Mouse (Mus musculus) heart, embryonic 16.5 days (tissue): ENCODE results near the gene Unc79. TPM values are rescaled to one million over a fixed set of nuclear protein-coding genes. Genes with fewer than 3 reads are reported as not detected.

Source experiments
- ATAC-seq: fragments of 200-750 bp; cut with Nextera tagmentation; replicated peaks from 2 replicates; pipeline ENCODE4 v1.8.0; 2017; ENCODE audit warnings: moderate number of reproducible peaks; ENCODE audit not compliant: insufficient read depth, low FRiP score; ENCODE audit errors: extremely low read depth
- H3K27ac ChIP-seq: fragments of 300-500 bp; sonication (generic); 2 replicates; pipeline ENCODE4 v1.5.1; 2014; ENCODE audit warnings: mild to moderate bottlenecking, low read length, control low read depth, moderate library complexity
- H3K27me3 ChIP-seq: fragments of 300-500 bp; sonication (generic); 2 replicates; pipeline ENCODE4 v1.6.1; 2014; ENCODE audit warnings: low read length, mixed read lengths; ENCODE audit not compliant: control insufficient read depth, insufficient read depth
- H3K36me3 ChIP-seq: fragments of 300-500 bp; sonication (generic); 2 replicates; pipeline ENCODE4 v1.6.1; 2014; ENCODE audit not compliant: control insufficient read depth, insufficient read depth
- H3K4me1 ChIP-seq: fragments of 300-500 bp; sonication (generic); 2 replicates; pipeline ENCODE4 v1.6.1; 2014; ENCODE audit warnings: low read length, mixed read lengths; ENCODE audit not compliant: control insufficient read depth, insufficient read depth
- H3K4me2 ChIP-seq: fragments of 300-500 bp; sonication (generic); 2 replicates; pipeline ENCODE4 v1.6.1; 2014; ENCODE audit warnings: low read depth, mild to moderate bottlenecking, control low read depth, low read length
- H3K4me3 ChIP-seq: fragments of 300-500 bp; sonication (generic); 2 replicates; pipeline ENCODE4 v1.5.1; 2014; ENCODE audit warnings: mild to moderate bottlenecking, control low read depth, low read length
- H3K9ac ChIP-seq: fragments of 300-500 bp; sonication (generic); 2 replicates; pipeline ENCODE4 v1.6.1; 2014; ENCODE audit warnings: low read length, control low read depth
- H3K9me3 ChIP-seq: fragments of 300-500 bp; sonication (generic); replicated peaks from 2 replicates; pipeline ENCODE4 v1.6.1; 2016; ENCODE audit warnings: low read length; ENCODE audit not compliant: control insufficient read depth
- WGBS: fragments of 180-500 bp; shearing (Covaris S2); extraction: QIAGEN DNeasy Blood & Tissue Kit; methylation state at CpG from one replicate; pipeline ENCODE4 v1.1.7; 2014; 5-methylcytosine and 5-hydroxymethylcytosine counted together
- polyA plus RNA-seq: library from polyadenylated mRNA; unstranded; fragments of >200 nt; fragmentation: Nextera tagmentation; extraction: Ambion mirVana; gene quantifications from 2 replicates; pipeline ENCODE4 v1.2.1, GENCODE M21; 2015

Unc79 gene
- polyA plus RNA-seq, 1 experiment from 2014 or later: 0.30 TPM

GRCm38 (mm10) chr12:103008491-103008890 is 59.8 kb downstream of the Unc79 start:
- Histone ChIP-seq H3K4me2 (no peak overlapping the region), H3K4me1 (no peaks in the 10 kb centered on the region), H3K9ac (no peak overlapping the region), H3K9me3 (no peaks in the 10 kb centered on the region), H3K4me3 (no peak overlapping the region), H3K27me3 (no peaks in the 10 kb centered on the region), H3K36me3 (no peaks in the 10 kb centered on the region), H3K27ac (no peak overlapping the region)
- WGBS: 57% methylated on average over 4 of the region's 4 CpGs
- ATAC-seq: no peak

DNA sequence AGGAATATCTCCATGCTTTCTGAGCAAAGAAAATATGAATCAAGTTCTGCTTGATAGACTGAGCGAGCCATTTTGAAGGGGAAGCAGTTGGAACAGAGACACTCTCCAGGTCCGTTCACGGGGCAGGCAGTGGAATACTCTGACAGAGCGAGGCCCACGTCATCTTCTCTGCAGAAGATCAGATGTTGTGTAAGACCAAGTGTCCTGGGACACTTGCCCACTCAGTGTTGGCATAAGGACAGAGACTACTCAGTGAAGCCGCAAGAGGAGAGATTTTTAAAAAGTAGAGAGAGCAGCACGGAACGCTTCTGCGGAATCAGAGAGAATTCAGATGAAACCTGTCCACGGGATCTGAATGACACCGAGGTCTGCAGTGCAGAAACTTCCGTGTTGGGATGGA is 69.5 kb downstream of the Unc79 start:
- Histone ChIP-seq H3K36me3 (no peaks in the 10 kb centered on the region), H3K4me2 (no peak overlapping the region), H3K27ac (no peak overlapping the region), H3K4me1 (no peaks in the 10 kb centered on the region), H3K9me3 (no peaks in the 10 kb centered on the region), H3K9ac (no peak overlapping the region), H3K4me3 (no peak overlapping the region), H3K27me3 (no peaks in the 10 kb centered on the region)
- ATAC-seq: no peak
- 86% methylated on average over 12 of the region's 12 CpGs for WGBS

DNA sequence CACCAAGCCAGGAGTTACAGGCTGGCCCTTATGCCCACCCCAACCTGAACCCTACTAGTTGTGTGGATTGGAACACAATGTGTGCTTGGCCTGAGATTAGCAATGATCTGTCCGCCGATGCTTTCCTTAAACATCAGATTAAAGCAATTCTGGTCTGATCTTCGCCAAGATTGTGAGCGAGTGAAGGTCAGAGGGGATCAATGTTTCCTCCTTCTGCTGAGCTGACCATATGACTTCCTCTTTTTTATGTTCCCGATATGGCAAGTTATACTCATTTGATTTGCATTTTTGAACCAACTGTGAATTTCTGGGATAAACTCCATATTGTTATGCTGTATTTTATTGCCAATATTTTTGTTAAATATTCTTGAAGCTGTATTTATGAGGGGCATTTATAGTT is 88.0 kb downstream of the Unc79 start:
- no peak overlapping the region for H3K4me3 ChIP-seq
- H3K9ac ChIP-seq: no peak overlapping the region
- no peak overlapping the region for H3K4me2 ChIP-seq
- no peaks in the 10 kb centered on the region for H3K36me3 ChIP-seq
- H3K4me1 ChIP-seq: no peaks in the 10 kb centered on the region
- no peaks in the 10 kb centered on the region for H3K27me3 ChIP-seq
- H3K9me3 ChIP-seq: no peaks in the 10 kb centered on the region
- no peak for ATAC-seq
- 64% methylated on average over 5 of the region's 5 CpGs for WGBS
- H3K27ac ChIP-seq: no peak overlapping the region

DNA sequence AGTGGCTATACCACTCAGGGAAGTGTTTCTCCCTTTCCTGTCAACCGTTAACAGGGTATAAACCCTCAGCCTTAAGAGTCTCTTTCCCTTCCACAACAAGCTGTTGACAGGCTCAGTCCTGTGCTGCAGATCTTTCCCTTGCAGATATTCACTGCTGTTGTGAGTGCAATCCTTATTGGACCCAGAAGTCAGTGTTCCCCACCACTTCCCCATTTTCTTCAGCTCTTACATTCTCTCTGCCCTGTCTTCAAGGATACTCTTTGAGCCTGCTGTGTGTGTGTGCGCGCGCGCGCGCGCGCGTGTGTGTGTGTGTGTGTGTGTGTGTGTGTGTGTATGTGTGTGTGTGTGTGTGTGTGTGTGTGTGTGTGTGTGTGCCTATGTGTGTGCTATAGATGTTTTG is 90.7 kb downstream of the Unc79 start:
- Histone ChIP-seq H3K4me3 (no peak overlapping the region), H3K9me3 (peaks cover 2% of the 10 kb centered on the region; the same call in 1 of the 2 replicates), H3K9ac (no peak overlapping the region), H3K27me3 (no peaks in the 10 kb centered on the region), H3K36me3 (no peaks in the 10 kb centered on the region), H3K4me2 (no peak overlapping the region), H3K4me1 (no peaks in the 10 kb centered on the region), H3K27ac (no peak overlapping the region)
- ATAC-seq: no peak
- 92% methylated on average over 10 of the region's 10 CpGs for WGBS

DNA sequence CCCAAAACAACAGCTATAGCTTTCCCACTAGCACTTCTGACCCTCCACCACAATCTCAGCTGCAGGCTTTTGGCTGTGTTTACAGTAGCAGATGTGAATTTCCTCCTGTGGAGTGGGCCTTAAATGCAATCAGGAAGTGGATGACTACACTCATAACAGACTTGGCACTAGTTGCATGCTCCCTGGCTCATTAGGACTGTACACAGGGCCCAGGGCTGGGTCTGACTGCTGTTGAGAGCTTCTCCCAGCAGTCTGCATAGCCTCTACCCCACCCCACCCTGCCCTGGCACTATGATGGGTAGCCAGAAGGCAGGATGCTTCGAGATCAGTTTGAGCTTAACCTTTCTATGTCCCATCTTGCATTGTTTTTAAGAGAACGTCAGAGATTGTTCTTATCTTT is 91.5 kb downstream of the Unc79 start:
- no peaks in the 10 kb centered on the region for H3K4me1 ChIP-seq
- no peaks in the 10 kb centered on the region for H3K27me3 ChIP-seq
- whole genome bisulfite sequencing: 58% methylated on average over 2 of the region's 2 CpGs
- no peaks in the 10 kb centered on the region for H3K36me3 ChIP-seq
- ATAC-seq: no peak
- H3K27ac ChIP-seq: no peak overlapping the region
- no peak overlapping the region for H3K4me2 ChIP-seq
- H3K4me3 ChIP-seq: no peak overlapping the region
- H3K9ac ChIP-seq: no peak overlapping the region
- H3K9me3 ChIP-seq: peaks cover 2% of the 10 kb centered on the region; the same call in 1 of the 2 replicates

GRCm38 (mm10) chr12:103041401-103041800 is 92.7 kb downstream of the Unc79 start:
- ATAC-seq: no peak
- H3K4me2 ChIP-seq: no peak overlapping the region
- WGBS: 84% methylated on average over 3 of the region's 3 CpGs

GRCm38 (mm10) chr12:103042711-103043110 is 94.1 kb downstream of the Unc79 start:
- no peak for ATAC-seq
- 94% methylated on average over 5 of the region's 5 CpGs for WGBS
- Histone ChIP-seq H3K27ac (no peak overlapping the region), H3K4me1 (0 out of 2 replicates have a peak, but pooled peaks cover 6% of the 10 kb centered on the region), H3K4me2 (no peak overlapping the region), H3K9ac (no peak overlapping the region), H3K9me3 (peaks cover 2% of the 10 kb centered on the region; the same call in 1 of the 2 replicates), H3K27me3 (no peaks in the 10 kb centered on the region), H3K4me3 (no peak overlapping the region), H3K36me3 (no peaks in the 10 kb centered on the region)

More at GRCm38 (mm10) chr12:103041401-103041800, 92.7 kb downstream of the Unc79 start:
- peaks cover 2% of the 10 kb centered on the region; the same call in 1 of the 2 replicates for H3K9me3 ChIP-seq
- no peaks in the 10 kb centered on the region for H3K4me1 ChIP-seq
- no peaks in the 10 kb centered on the region for H3K27me3 ChIP-seq
- no peaks in the 10 kb centered on the region for H3K36me3 ChIP-seq
- H3K27ac ChIP-seq: no peak overlapping the region
- no peak overlapping the region for H3K4me3 ChIP-seq
- H3K9ac ChIP-seq: no peak overlapping the region

DNA sequence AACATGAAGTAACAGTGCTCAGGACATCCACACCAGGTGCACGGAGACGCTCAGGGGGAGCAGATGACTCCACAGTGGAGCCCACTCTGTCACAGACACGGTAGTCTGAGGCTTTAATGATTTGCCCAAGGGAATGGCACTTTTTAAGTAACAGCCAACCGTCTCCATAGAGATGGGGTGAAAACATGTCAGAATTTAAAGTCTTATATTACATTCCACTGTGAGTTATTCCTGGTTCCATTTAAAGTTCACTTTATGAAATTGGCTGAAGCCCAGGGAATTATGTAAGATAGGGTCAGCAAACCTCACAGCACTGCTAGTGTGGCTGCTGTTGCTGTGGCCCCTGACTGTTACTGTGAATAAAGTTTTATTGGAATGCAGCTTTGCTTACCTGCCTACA is 95.8 kb downstream of the Unc79 start:
- Histone ChIP-seq H3K4me3 (no peak overlapping the region), H3K27me3 (no peaks in the 10 kb centered on the region), H3K36me3 (no peaks in the 10 kb centered on the region), H3K27ac (no peak overlapping the region), H3K9me3 (peaks cover 2% of the 10 kb centered on the region; the same call in 1 of the 2 replicates), H3K9ac (no peak overlapping the region), H3K4me2 (no peak overlapping the region), H3K4me1 (0 out of 2 replicates have a peak, but pooled peaks cover 6% of the 10 kb centered on the region)
- 69% methylated on average over 4 of the region's 4 CpGs for WGBS
- ATAC-seq: no peak

DNA sequence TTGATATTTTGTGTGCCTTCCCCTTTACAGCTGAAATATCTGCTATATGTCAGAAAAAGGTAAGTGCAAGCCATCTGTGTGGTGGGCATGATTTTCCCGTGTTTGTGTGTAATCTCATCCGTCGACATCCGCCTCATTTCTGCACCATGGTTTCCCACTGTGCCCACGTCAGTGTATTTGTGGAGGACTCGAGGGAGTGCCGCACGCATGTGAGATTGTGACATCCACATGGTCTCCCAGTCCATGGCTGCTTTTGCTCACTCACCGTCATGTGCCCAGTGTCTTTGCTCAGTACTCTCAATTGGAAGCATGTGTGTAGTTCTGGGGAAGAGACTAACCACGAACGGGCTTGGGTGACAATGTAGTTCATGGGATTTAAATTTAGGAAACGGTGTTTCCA is 101.2 kb downstream of the Unc79 start:
- Histone ChIP-seq H3K9ac (no peak overlapping the region), H3K9me3 (no peaks in the 10 kb centered on the region), H3K4me1 (0 out of 2 replicates have a peak, but pooled peaks cover 6% of the 10 kb centered on the region), H3K4me3 (no peak overlapping the region), H3K27ac (no peak overlapping the region), H3K27me3 (no peaks in the 10 kb centered on the region), H3K36me3 (no peaks in the 10 kb centered on the region), H3K4me2 (no peak overlapping the region)
- ATAC-seq: no peak
- WGBS: 88% methylated on average over 12 of the region's 12 CpGs
